Mouse (Mus musculus): Measurements from ENCODE around the gene Apobec1.
"Not testable (repeated sequence)": the region's sequence is repeated elsewhere in the genome, so short reads cannot be mapped to it uniquely, and the experiment has no call there.

Apobec1 gene

DNA sequence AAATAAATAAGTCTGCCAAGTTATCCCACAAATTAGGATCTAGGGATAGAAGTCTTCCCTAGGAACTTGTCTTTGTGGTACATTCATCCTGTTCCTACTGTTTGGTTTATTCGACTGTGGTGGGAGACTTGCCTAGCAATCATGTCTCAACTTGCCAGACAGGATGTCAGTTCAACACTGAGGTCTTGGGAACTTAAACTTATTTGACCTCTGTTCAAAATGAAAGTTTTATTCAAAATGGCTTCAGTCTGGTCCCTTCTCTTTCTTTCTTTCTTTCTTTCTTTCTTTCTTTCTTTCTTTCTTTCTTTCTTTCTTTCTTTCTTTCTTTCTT lies 713 bp upstream of the Apobec1 start:
- no peak for DNase-seq

DNA sequence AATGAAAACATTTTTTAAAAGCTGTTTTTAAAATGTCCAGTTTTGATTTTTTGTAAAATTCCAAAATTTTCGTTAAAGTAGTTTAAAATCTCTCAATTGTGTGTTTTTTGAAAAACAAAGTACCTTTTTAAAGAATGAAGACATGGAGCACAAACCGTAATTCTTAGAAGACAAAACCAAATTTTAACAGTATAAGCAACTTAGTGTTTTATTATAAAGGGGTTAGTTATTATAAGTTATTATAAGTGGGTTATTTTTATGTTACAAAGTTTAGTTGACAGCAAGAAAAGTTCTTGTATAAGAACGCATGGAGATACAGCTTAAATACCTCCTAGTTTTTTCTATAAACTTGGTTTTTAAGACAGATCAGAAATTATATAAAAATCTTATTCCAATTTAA lies 629 bp downstream of the Apobec1 start:
- DNase-seq: no peak

DNA sequence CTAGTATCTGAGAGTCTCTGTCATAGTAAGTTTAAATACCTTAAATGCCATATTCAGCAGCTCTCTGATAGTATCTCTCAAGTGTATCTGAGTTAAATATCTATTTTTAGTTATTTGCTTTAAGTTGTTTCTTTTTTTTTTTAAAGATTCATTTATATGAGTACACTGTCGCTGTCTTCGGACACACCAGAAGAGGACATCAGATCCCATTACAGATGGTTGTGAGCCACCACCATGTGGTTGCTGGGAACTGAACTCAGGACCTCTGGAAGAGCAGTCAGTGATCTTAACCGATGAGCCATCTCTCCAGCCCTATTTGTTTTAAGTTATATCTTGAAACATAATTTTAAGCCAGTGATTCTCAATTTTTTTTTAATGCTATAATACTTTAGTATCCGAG lies 1.2 kb downstream of the Apobec1 start:
- no peak for DNase-seq

DNA sequence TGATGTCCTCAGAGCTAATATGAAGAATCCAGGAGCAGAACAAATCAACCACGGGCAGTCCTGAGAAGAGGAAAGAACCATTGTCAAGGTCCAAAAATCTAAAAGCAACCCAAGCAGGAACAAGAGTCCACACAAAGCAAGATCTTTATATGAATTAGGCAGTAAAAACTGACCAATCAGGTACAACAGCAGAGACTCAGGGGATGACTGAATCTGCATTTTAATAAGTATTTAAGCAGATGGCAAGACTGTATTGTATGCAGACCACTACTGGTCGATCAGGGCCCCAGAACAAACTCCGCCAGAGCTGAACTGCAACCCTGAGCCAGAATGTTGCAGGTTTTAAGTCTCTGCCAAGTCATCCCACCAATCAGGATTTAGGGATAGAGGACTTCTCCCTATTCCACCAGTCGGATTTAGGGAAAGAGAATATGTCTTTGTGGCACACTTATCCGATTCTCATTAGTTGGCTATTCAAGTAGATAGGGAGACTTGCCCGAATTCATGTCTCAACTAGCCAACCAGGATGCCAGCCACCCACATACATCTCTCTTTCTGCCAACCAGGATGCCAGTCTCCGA lies 2.1 kb downstream of the Apobec1 start:
- DNase-seq: no peak

DNA sequence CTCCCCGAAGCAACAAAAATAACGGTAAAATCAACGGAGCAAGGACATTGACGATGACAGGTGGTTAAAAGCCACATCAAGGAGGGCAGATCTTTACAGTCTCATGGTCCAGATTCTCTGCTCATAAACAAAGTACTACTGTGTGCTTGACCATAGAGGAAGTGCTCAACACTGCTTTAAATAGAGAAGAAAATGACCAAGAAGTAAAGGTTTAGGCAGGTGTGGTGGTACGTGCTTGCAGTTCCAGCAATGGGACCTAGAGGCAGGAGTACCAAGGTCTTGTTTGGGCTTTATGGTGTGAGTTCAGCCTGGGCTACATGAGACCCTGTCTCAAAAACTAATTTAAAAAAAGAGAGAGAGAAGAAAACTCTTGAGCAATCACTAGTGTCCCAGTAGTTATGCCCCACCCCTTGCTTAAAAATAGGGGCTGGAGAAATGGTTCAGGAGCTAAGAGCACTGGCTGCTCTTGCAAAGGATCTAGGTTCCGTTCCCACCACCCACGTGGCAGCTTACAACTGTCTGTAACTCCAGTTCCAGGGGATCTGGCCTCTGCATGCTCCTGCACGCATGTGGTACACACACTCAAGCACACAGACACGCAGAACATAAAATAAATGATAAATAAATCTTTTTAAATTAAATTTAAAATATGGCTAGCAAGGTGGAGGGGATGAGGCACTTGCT lies 3.0 kb downstream of the Apobec1 start:
- DNase-seq: no peak

DNA sequence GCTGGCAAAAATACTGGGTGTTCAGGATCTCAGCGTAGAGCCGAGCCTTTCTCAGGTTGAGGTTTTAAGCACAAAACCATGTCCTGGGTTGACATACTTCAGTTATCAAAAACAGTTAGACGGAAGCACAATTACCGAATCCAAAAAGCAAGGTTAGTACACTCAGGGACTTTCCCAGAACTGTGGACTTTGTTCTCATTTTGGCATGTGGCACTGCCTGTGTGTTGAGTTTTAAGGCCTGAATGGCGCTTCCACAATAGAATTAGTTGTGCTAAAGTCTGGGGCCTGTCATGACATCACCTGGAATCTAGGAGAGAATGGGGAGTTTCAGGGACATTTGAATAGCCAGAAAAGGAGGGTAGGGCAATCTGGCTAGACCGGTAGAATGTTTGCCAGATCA lies 3.8 kb downstream of the Apobec1 start:
- DNase-seq: no peak

DNA sequence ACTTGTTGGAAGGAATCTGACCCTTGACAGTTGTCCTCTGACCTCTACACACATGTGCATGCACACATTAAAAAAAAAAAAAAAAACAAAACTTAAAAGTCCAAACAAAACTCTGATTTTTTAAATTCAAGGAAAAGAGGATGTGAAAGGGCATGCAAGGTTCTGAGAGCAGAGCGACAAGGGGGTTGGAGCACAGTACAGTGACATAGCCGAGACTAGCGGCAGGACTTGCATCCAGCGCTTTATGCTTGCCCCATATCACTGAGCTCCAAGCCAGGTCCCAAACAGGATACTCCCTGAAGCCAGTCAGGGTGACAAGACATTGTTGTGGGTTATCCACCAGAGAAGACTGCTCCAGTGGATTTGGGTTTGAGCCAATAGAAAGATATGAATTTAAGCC lies 4.2 kb downstream of the Apobec1 start:
- DNase-seq: no peak

DNA sequence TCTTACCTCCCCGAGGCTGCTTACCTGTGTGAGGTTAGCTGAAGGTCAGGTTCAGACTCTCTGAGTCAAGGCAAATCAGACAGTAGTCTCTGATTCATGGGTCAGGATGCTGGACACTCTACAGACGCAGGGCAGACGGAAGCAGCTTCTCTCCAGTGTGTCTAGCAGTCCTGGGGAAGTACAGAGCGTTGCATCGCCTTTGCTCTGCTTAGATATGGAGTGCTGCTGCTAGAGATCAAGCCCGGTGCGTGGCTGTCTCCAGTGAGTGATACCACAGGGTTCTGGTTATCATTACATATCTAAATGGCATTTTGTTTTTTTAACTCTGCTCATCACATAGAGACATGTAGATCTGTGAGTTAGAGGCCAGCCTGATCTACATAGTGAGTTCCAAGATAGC lies 5.6 kb downstream of the Apobec1 start:
- DNase-seq: no peak

DNA sequence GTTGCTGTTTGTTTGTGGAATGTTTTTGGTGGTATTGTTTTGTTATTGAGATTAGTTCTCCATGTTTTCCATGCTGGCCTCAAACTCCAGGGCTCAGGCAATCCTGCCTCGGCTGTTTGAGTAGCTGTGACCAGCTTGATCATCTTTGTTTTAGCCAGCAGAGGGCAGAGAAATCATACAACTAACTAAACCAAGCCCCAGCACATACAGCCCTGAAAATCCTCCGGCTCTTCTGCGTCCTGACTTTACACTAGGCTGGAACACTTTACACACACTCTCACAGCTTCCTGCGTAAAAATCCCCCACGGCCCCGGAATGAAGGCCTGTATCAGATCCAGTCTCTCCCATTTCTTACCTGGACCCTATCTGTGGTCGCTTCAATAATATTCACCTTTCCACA lies 6.6 kb downstream of the Apobec1 start:
- DNase-seq: peak; percentile 9

DNA sequence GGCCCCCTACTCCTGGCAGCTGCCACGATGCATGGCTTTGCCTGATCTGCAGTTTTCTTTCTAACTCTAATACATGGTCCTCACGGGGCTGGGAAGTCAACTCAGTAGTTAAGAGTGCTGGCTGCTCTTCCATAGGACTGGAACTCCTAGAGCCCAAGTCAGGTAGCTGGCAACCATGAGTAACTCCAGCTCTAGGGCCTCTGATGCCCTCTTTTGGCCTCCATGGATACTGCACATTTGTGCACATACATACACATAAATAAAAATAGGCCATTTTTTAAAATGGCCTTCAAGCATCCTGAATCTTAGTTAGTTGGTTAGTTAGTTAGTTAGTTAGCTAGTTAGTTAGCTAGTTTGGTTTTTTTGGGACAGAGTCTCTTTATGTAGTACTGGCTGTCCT lies 9.3 kb downstream of the Apobec1 start:
- DNase-seq: no peak

DNA sequence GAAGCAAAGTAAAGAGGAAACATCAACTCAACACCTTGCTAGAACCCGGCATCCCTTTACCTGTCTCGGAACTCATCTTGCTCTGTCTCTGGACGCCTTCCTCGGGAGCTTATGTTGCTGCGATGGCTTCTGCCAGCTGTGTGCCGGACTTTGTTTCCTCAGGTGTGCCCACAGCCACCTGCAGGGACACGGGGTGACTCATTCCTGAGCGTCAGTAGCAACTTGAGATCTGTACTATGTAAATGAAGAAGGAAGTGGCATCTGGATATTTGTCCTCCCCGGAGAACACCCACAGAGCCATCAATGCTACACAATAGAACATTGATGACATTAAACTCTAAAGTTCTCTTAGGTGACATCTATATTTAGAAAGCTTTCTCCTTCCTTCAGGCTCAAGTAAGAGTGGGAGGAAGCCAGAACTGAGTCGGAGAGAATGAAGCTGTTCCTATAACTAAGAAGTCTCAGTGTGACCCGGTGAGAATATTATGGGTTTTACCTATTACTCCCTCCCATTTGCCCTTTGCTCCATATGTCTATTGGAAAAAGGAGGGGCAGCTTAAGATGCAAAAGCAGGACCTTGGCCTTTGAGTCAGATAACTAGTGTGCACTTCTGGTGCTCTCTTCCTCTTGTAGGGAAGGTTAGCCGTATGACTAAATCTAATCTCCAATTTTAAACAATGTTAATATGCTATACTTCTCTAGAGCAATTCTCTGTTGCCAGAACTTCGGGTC lies 11.1 kb downstream of the Apobec1 start:
- no peak for DNase-seq

DNA sequence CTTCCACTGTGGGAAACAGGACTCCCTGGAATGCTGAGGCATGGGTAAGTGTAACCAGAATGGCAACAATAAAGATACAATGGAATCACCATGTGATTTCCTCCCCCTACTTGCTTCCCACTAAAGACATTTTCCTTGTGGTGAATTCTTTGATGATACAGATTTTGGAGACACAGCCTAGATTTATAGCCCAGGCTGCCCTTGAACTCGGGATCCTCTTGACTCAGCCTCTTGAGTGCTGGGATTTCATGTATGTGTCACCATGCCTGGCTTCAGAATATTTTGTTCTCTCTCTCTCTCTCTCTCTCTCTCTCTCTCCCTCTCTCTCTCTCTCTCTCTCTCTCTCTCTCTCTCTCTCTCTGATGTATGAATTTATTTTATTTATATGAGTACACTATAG lies 23.2 kb downstream of the Apobec1 start:
- no peak for DNase-seq

DNA sequence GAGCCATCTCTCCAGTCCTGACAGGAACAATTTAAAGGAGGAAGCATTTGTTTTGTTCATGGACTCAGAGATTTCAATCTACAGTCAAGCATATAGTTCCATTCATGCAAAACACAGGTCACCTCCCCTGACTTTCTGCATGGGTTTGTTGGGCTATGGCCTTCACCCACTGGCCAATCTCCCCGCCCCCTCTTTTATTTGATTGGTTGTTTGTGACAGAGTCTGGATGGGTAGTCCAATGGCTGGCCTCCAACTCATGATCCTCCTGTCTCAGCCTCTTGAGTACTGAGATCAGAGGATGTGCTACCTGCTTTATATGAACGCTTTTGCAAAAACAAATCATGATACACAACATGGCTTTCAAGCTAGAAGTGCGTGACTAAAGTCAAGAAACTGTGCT lies 25.2 kb downstream of the Apobec1 start:
- no peak for DNase-seq

DNA sequence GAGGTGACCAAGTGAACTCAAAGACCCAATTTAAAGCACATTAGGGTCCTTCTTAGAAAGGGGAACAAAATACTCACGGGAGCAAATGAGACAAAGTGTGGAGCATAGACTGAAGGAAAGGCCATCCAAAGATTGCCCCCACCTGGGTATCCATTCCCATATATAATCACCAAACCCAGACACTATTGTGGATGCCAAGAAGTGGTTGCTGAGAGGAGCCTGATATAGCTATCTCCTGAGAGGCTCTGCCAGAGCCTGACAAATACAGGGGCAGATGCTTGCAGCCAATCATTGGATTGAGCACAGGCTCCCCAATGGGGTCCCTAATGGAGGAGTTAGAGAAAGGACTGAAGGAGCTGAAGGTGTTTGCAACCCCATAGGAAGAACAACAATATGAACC lies 27.2 kb downstream of the Apobec1 start:
- DNase-seq: not testable (repeated sequence)

DNA sequence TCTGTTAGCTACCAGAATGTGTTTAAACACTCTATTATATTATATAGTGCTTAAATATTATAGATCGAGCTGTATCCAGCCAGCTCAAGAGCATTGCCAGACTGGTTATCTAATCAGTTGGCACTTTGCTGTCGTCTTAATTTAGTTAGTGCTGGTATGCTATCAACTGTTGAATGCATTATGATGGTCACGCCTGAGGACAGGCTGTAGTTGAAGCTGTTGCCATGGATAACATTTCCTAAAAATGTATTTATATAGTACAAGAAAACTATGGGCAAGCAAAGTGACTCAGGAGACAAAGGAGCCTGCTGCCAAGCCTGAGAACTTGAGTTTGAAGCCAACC lies 30.7 kb downstream of the Apobec1 start:
- no peak for DNase-seq

DNA sequence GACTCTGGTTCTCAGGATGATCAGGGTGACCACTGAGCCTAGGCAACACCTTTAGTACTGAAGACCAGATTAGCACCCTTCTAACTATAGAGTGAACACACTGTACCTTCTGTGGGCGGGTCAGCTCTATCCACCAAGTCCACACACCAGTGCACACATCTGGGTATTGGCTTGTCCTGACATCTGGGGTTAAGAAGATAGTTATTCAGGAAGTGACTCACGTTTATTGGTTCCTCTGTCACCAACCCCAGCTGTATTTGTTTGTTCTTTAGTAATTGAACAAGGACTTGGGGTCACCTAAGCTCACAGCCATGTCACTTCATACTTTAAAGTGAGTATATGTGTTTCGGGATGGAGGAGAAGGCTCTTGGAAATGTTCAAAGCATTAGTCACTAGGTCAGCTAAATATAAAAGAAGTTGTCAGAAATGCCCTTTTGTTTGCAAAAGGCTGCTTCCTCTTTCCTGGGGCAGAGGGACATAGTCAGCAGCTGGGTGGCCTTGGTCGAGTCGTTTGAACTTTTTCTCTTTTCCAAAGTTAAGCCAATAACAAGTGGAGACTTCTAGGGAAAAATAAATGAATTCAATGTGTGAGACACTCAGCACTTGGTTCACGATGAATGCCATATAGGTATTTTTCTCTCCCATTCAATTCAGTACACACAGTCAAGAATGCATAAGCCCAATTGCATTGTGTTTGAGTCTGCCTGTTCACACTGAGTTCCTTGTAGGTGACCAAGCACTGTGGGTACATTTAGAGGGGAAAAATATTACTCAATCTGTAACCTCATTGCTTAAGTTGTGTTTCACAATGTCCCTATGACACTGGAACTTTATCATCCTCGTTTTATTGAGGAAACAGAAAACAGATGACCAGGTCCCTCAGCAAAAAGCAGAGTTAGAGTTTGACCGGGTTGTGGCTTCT lies 31.3 kb downstream of the Apobec1 start:
- DNase-seq: no peak

DNA sequence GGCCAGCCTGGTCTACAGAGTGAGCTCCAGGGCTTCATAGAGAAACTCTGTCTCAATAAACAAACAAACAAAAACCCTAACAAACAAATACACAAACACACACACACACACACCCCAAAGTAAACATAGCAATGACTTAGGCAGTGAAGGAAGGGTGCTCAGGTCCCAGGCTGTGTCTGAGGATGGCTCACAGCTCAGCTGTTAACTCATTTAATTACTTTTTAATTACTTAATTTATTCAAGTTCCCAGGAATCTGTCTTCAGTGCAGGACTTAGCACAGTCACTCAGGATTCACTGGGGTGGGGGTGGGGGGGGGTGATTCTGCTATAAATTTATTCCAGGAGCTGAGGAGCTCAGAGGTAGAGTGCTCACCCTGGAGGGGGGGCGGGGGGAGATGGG lies 32.5 kb downstream of the Apobec1 start:
- DNase-seq: no peak

DNA sequence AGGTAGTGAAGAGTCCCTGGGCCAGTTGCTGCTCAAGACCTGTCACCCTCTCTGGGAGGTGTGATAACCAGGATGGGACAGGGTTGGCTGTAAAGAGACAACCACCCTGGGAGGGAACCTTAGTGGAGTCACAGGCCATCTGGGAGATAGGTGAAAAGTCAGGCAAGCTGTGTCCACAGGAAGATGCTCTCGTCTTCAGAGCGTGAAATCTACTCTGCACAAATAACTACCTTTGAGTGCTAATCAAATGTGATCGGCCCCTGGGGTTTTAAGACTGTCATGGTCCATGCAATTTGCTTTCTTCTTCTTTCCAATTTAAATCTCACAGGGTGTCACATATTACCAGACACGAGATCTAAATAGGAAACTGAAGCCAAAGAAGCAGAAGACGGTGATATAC lies 33.1 kb downstream of the Apobec1 start:
- no peak for DNase-seq

DNA sequence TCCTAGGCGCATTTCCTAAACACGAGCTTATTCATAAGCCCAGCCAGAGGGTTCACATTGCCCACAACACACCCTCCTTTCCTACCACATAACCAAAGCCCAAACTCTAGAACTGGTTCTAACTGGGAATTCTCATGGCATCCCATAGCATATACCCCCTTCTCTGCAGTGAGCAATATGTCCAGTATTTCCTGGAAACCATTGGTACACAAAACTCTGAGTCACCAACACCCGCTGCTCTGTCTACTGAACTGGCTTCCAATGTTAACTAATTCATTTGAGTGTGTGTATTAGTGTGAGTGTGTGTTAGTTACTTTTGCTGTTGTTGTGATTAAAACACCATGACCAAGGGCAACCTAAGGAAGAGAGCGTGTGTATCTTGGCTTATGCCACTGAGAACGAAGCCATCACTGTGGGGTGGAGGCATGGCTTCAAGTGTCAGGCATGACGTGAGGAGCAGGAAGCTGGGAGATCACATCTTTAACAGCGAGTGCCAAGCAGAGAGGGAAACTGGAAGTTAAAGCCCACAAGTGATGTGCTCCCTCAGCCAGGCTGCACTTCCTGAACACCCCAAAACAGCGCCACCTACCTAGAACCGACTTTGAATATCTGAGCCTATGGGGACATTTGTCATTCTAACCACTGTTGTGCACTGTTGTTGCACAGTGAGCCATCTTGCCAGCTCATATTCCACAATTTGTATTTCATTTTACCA lies 37.0 kb downstream of the Apobec1 start:
- no peak for DNase-seq

DNA sequence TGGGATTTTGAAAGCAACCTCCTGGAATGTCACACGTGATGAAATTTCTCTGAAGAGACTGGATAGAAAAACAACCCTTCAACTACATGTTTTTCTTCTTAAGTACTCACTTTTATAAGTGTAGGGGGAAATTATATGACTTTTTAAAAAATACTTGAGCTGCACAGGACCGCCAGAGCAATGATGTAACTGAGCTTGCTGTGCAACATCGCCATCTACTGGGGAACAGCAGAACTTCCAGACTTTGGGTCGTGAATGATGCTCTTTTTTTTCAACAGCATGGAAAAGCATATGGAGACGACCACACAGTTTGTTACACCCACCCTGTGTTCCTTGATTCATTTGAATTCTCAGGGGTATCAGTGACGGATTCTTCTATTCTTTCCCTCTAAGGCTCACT lies 39.8 kb downstream of the Apobec1 start:
- peak; percentile 61 for DNase-seq

DNA sequence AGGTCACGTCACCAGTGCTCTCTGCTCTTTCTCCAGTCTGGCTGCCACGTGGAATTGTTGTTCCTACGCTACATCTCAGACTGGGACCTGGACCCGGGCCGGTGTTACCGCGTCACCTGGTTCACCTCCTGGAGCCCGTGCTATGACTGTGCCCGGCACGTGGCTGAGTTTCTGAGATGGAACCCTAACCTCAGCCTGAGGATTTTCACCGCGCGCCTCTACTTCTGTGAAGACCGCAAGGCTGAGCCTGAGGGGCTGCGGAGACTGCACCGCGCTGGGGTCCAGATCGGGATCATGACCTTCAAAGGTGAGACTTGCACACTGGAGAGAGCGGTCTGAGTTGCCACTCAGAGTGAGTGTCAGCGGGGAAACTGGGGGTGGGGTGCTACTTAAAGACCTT lies 41.2 kb downstream of the Apobec1 start:
- DNase-seq: no peak

DNA sequence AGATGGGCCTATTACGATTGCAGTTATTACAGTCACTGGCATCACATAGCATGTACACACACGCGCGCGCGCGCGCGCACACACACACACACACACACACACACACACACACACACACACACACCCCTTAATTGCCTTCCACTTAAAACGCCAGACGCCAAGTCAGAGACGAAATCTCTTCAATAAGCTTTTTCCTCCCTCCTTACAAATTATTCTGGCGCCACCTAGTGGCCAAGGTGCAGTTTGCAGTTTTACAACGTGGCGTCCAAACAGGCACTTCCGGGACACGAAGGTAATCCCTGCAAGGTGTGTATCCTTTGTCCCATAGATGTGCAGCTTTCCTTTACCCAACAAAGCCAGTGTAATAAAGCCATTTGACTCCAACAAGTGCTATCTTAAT lies 41.8 kb downstream of the Apobec1 start:
- peak; percentile 55 for DNase-seq

DNA sequence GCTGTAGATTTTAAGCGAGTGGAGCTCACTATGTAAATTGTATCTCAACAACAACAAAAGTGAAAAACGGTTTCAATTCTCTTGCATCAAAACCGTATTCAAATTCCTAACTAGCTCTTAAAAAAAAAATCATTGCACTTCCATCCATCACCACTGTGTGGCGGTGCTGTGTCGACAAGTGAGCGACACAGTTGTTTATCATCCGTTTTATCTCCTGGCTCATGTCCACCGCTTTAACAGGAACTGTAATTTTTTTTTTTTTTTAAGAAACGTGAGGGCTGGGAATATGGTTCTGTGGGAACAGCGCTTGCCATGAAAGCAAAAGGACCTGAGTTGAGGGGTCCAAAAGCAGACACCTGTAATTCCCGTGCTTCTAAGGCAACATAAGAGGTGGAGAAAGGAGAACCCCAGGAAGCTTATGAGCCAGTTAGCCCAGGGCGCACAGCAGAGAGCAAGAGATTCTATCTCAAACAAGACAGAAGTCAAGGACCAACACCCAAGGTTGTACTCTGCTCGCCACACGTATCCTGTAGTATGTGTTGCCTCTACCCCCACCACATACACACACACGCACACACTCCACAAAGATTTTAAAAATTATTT lies 45.2 kb downstream of the Apobec1 start:
- DNase-seq: peak; percentile 68
